ENCODE assay signal across 8 mouse cellular contexts in genomic region chr11:4053586-4053985, GRCm38 (mm10). TPM values are rescaled to one million over a fixed set of nuclear protein-coding genes. Genes with fewer than 3 reads are reported as not detected.
DNase-seq lines count a peak whose midpoint lies in the region; ATAC-seq and TF ChIP-seq lines count a peak whose summit lies in the region.

No protein-coding gene starts in this region.

- no peaks in the 10 kb centered on the region for H3K4me1 ChIP-seq in forebrain, embryonic 10.5 days
- H3K4me1 ChIP-seq in forebrain, embryonic 16.5 days (replicated peaks; ENCODE audit: control insufficient read depth, insufficient read depth, low read length), result no peaks in the 10 kb centered on the region

- TF ChIP-seq CTCF in Patski (IDR thresholded peaks at IDR 0.05), result peak; percentile 85

- in situ Hi-C loops in Patski (cut with MboI; ENCODE audit: low pct_unique_long_range_greater_than_20kb), result loop anchor here (10.0 kb wide), 1 partner anchor 161 kb away; the partner anchor contains the start of gene Castor1

- H3K36me3 ChIP-seq in forebrain, embryonic 10.5 days (replicated peaks), result no peaks in the 10 kb centered on the region
- H3K36me3 ChIP-seq in forebrain, embryonic 16.5 days (ENCODE audit: control insufficient read depth, insufficient read depth), result no peaks in the 10 kb centered on the region

- no peak overlapping the region for H3K4me2 ChIP-seq in forebrain, embryonic 16.5 days (ENCODE audit: low read length)

- CTCF ChIA-PET in Patski (lab: Charles Lee), result interaction anchor here (1.2 to 1.9 kb wide), 3 partner anchors 28 to 65 kb away, joined by 3 to 10 read pairs (median 7); no protein-coding TSS in a partner anchor

- no peak overlapping the region for H3K9ac ChIP-seq in forebrain, embryonic 16.5 days (replicated peaks; ENCODE audit: low read depth, low read length)

- 20% methylated on average over 5 of the region's 5 CpGs for WGBS in forebrain, embryonic 10.5 days
- WGBS in forebrain, embryonic 16.5 days, result 18% methylated on average over 5 of the region's 5 CpGs

- 0 out of 2 replicates have a peak, but pooled peaks cover 2% of the 10 kb centered on the region for H3K9me3 ChIP-seq in forebrain, embryonic 10.5 days
- no peaks in the 10 kb centered on the region for H3K9me3 ChIP-seq in forebrain, embryonic 16.5 days (ENCODE audit: control insufficient read depth, low read length)

- DNase-seq in forebrain, embryonic 10.5 days (ENCODE audit: extremely low spot score, low spot score), result peak; percentile 69
- DNase-seq in Patski (ENCODE audit: low read depth, low spot score), result peak; percentile 13
- peak; percentile 88 to 93 for DNase-seq in cerebellum, postnatal 10 days
- DNase-seq in gastrocnemius, postnatal 4 days (ENCODE audit: low spot score in 2 of 2), result peak; percentile 50 to 66
- DNase-seq in layer of hippocampus, postnatal 14 days (ENCODE audit: low spot score in 2 of 2), result peak; percentile 70 to 77
- DNase-seq in spleen, postnatal 14 days (ENCODE audit: low spot score in 2 of 2), result peak; percentile 26 to 57

- H3K4me3 ChIP-seq in forebrain, embryonic 10.5 days, result no peak overlapping the region
- no peak overlapping the region for H3K4me3 ChIP-seq in forebrain, embryonic 16.5 days (replicated peaks; ENCODE audit: low read length)

- no peak for ATAC-seq in forebrain, embryonic 16.5 days
- no peak for ATAC-seq in Patski
- ATAC-seq in megakaryocyte progenitor cell, adult 5-6 weeks (replicated peaks; ENCODE audit: poor library complexity), result peak; percentile 90

- no peaks in the 10 kb centered on the region for H3K27me3 ChIP-seq in forebrain, embryonic 10.5 days (ENCODE audit: poor library complexity, severe bottlenecking)
- H3K27me3 ChIP-seq in forebrain, embryonic 16.5 days (replicated peaks; ENCODE audit: control insufficient read depth, insufficient read depth, low read length), result no peaks in the 10 kb centered on the region
- H3K27me3 ChIP-seq in Patski, result peaks cover 39% of the 10 kb centered on the region

- no peak overlapping the region for H3K27ac ChIP-seq in forebrain, embryonic 10.5 days
- no peak overlapping the region for H3K27ac ChIP-seq in forebrain, embryonic 16.5 days (ENCODE audit: low read length)

- POLR2A ChIA-PET in Patski (lab: Charles Lee), result no interaction called here

RNA-seq across cellular contexts. Expression of gene Sec14l3, which starts 11.1 kb away (rescaled TPM):
- not detected in 2 replicates for polyA plus RNA-seq in forebrain, embryonic 10.5 days (2016; fragmentation: Nextera tagmentation; extraction: Ambion mirVana)
- polyA plus RNA-seq in forebrain, embryonic 16.5 days (2015; fragmentation: Nextera tagmentation; extraction: Ambion mirVana), result 1.2 and 2.8 TPM in 2 replicates
- polyA plus RNA-seq in Patski (2021), result not detected
- not detected for total RNA-seq in gastrocnemius, postnatal 4 days (2021)
- total RNA-seq in layer of hippocampus, postnatal 14 days (2021), result 1 to 10 TPM; 3.1 TPM
- total RNA-seq in megakaryocyte progenitor cell, adult 5-6 weeks (2015), result not detected in 2 replicates
- not detected in 2 replicates for total RNA-seq in megakaryocyte progenitor cell, adult 5-6 weeks (2017)

RNA-seq across cellular contexts. Expression of gene Sec14l4, which starts 22.3 kb away (rescaled TPM):
- polyA plus RNA-seq in forebrain, embryonic 10.5 days (2016; fragmentation: Nextera tagmentation; extraction: Ambion mirVana), result not detected in 2 replicates
- not detected in 2 replicates for polyA plus RNA-seq in forebrain, embryonic 16.5 days (2015; fragmentation: Nextera tagmentation; extraction: Ambion mirVana)
- polyA plus RNA-seq in Patski (2021), result not detected
- under 1 TPM in 1 of 2 experiments, not detected in 1; 0.18 TPM for total RNA-seq in gastrocnemius, postnatal 4 days (2021)
- under 1 TPM in 1 of 2 experiments, not detected in 1; 0.55 TPM for total RNA-seq in layer of hippocampus, postnatal 14 days (2021)
- not detected in 2 replicates for total RNA-seq in megakaryocyte progenitor cell, adult 5-6 weeks (2015)
- not detected in 2 replicates for total RNA-seq in megakaryocyte progenitor cell, adult 5-6 weeks (2017)

RNA-seq across cellular contexts. Expression of gene Mtfp1, which starts 41.7 kb away (rescaled TPM):
- polyA plus RNA-seq in forebrain, embryonic 10.5 days (2016; fragmentation: Nextera tagmentation; extraction: Ambion mirVana), result 13.7 and 14.4 TPM in 2 replicates
- polyA plus RNA-seq in forebrain, embryonic 16.5 days (2015; fragmentation: Nextera tagmentation; extraction: Ambion mirVana), result 8.8 and 10.3 TPM in 2 replicates
- polyA plus RNA-seq in Patski (2021), result 15.1 TPM
- 10 to 100 TPM in 1 of 2 experiments, 1 to 10 TPM in 1; 10.0 to 12.5 TPM for total RNA-seq in gastrocnemius, postnatal 4 days (2021)
- 100 to 1,000 TPM in 1 of 2 experiments, 10 to 100 TPM in 1; 95.0 to 100 TPM for total RNA-seq in layer of hippocampus, postnatal 14 days (2021)
- total RNA-seq in megakaryocyte progenitor cell, adult 5-6 weeks (2015), result 9.7 and 12.0 TPM in 2 replicates
- 9.2 and 12.0 TPM in 2 replicates for total RNA-seq in megakaryocyte progenitor cell, adult 5-6 weeks (2017)

Comparison
In these comparisons a context has a peak if more than half of its experiments do, and no peak if none do; other contexts are left out.
1. DNase-seq: peak in every context shown above with its lines; median percentile 90 in cerebellum, postnatal 10 days; 74 in layer of hippocampus, postnatal 14 days; 69 in forebrain, embryonic 10.5 days; 58 in gastrocnemius, postnatal 4 days; 42 in spleen, postnatal 14 days; 13 in Patski.
2. RNA of gene Mtfp1, which starts 41.7 kb away (total RNA-seq): 95.0 to 100 TPM in layer of hippocampus, postnatal 14 days; 10.0 to 12.5 TPM in gastrocnemius, postnatal 4 days and 9.2 to 12.0 TPM in megakaryocyte progenitor cell, adult 5-6 weeks; every median in the first group is over 4 times any median in the second.